Mouse (Mus musculus) stomach, postnatal 0 days (tissue): ENCODE measurements around the gene Arap1. TPM values are rescaled to one million over a fixed set of nuclear protein-coding genes. Genes with fewer than 3 reads are reported as not detected.
A peak's percentile ranks its signal among the peaks of the same experiment; 100 is the strongest.

Experiments
- ATAC-seq: fragments of 200-750 bp; cut with Nextera tagmentation; 2 replicates; pipeline ENCODE4 v1.8.0; 2017; ENCODE audit not compliant: low FRiP score, low TSS enrichment
- DNase-seq: peaks from one replicate; pipeline ENCODE4 v3.0.0-alpha.2; 2016; ENCODE audit warnings: low spot score
- H3K27ac ChIP-seq: fragments of 300-500 bp; sonication (generic); replicated peaks from 2 replicates; pipeline ENCODE4 v1.5.1; 2014; ENCODE audit warnings: mild to moderate bottlenecking, control low read depth
- H3K27me3 ChIP-seq: fragments of 300-500 bp; sonication (generic); 2 replicates; pipeline ENCODE4 v1.6.1; 2014; ENCODE audit warnings: low read length; ENCODE audit not compliant: control insufficient read depth, insufficient read depth
- H3K36me3 ChIP-seq: fragments of 300-500 bp; sonication (generic); 2 replicates; pipeline ENCODE4 v1.6.1; 2014; ENCODE audit warnings: low read length, mixed read lengths; ENCODE audit not compliant: control insufficient read depth, insufficient read depth
- H3K4me1 ChIP-seq: fragments of 300-500 bp; sonication (generic); replicated peaks from 2 replicates; pipeline ENCODE4 v1.6.1; 2014; ENCODE audit warnings: antibody characterized with exemption; ENCODE audit not compliant: control insufficient read depth, insufficient read depth
- H3K4me2 ChIP-seq: fragments of 300-500 bp; sonication (generic); replicated peaks from 2 replicates; pipeline ENCODE4 v1.6.1; 2014; ENCODE audit warnings: low read depth, mild to moderate bottlenecking, control low read depth, moderate library complexity
- H3K4me3 ChIP-seq: fragments of 300-500 bp; sonication (generic); 2 replicates; pipeline ENCODE4 v1.5.1; 2014; ENCODE audit warnings: low read depth, low read length, control low read depth
- H3K9ac ChIP-seq: fragments of 300-500 bp; sonication (generic); 2 replicates; pipeline ENCODE4 v1.6.1; 2014; ENCODE audit warnings: mild to moderate bottlenecking, low read length, control low read depth, mixed read lengths
- H3K9me3 ChIP-seq: fragments of 300-500 bp; sonication (generic); 2 replicates; pipeline ENCODE4 v1.6.1; 2016; ENCODE audit warnings: low read length; ENCODE audit not compliant: control insufficient read depth
- CTCF ChIP-seq: IDR thresholded peaks from 2 replicates; pipeline ENCODE4 v1.5.1; 2016; ENCODE audit warnings: antibody characterized with exemption, low read depth, mild to moderate bottlenecking, moderate library complexity
- EP300 ChIP-seq: optimal IDR thresholded peaks from 2 replicates; pipeline ENCODE3; 2016; ENCODE audit warnings: antibody characterized with exemption
- WGBS: fragments of 180-500 bp; shearing (Covaris S2); extraction: QIAGEN DNeasy Blood & Tissue Kit; methylation state at CpG from one replicate; pipeline ENCODE4 v1.1.7; 2014; 5-methylcytosine and 5-hydroxymethylcytosine counted together
- polyA plus RNA-seq: library from polyadenylated mRNA; unstranded; fragments of >200 nt; fragmentation: Nextera tagmentation; extraction: Ambion mirVana; gene quantifications from 2 replicates; pipeline ENCODE4 v1.2.1, GENCODE M21; 2015

Arap1 gene
- polyA plus RNA-seq, 1 experiment from 2014 or later: 37.2 TPM

DNA sequence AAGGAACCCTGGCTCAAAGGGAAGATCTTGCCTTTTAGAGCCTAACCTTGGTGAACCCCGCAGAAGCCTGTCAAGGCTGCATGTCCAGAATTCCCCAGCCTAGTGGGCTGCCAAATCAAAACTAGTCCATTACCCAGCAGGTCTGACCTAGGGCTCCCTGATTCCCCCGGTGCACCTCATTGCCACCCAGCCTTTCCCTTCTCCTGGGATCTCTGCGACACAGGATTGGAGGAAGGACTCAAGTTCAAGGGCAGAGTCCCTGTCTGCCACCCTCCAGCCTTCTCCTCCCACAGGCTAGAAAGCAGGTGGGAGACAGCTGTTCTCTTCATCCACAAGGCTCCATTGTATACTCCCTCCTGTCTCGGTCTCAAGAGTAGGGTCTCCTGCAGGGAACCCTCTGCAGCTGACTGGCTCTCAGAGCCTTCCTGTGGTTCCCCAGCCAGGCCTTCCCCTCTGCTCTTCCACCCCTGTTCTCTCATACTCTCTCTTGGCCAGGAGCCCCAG, 110.5 kb downstream of the Arap1 start:
- H3K9me3 ChIP-seq: no peaks in the 10 kb centered on the region
- H3K9ac ChIP-seq: no peak overlapping the region
- H3K27ac ChIP-seq: no peak overlapping the region
- H3K4me2 ChIP-seq: no peak overlapping the region
- DNase-seq (no peak), ATAC-seq (no peak)
- H3K27me3 ChIP-seq: no peaks in the 10 kb centered on the region
- H3K4me3 ChIP-seq: no peak overlapping the region
- TF ChIP-seq EP300: no peak
- no peak for TF ChIP-seq CTCF
- H3K36me3 ChIP-seq: no peaks in the 10 kb centered on the region
- 76% methylated on average over 4 of the region's 4 CpGs for WGBS
- H3K4me1 ChIP-seq: no peaks in the 10 kb centered on the region

GRCm38 (mm10) chr7:101459305-101459813, 111.5 kb downstream of the Arap1 start:
- Histone ChIP-seq H3K27ac (0 out of 2 replicates have a peak overlapping the region, but pooled peaks have one; percentile 24), H3K27me3 (no peaks in the 10 kb centered on the region), H3K4me2 (no peak overlapping the region), H3K9me3 (no peaks in the 10 kb centered on the region), H3K36me3 (no peaks in the 10 kb centered on the region), H3K4me1 (no peaks in the 10 kb centered on the region), H3K9ac (no peak overlapping the region), H3K4me3 (no peak overlapping the region)
- DNase-seq (no peak), ATAC-seq (no peak)
- TF ChIP-seq CTCF: no peak
- TF ChIP-seq EP300: no peak
- 65% methylated on average over 9 of the region's 9 CpGs for WGBS

DNA sequence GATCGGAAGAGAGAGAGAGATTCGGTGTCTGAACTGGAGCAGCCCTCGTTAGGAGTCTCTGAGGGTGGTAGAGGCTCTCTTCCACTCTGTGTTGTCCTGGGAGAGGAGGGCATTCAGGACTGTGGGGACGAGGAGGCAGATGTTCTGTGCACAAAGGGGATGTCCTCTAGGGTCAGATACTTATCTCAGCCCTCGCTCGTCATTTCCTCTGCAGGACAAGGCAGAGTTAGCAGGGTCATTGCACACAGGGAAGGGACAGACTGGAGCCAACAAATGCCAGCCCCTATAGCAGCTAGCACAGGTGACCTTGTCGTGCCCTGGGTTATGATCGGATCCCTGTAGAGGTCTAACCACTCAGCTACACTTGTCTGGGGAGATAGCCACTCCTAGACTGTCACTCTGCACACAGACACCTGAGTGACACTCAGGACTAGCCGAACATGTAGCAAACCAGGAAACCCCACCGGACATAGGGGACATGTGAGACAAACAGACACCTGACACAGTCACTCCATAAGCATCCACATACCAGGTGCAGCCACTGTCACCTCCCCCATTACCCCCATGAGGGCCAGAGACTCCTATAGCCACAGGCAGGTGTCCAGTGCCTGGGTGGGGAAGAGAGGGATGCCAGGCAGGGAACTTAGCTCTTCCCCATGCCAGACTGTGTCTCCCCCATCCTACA, 112.2 kb downstream of the Arap1 start:
- Histone ChIP-seq H3K36me3 (no peaks in the 10 kb centered on the region), H3K4me2 (no peak overlapping the region), H3K4me1 (0 out of 2 replicates have a peak, but pooled peaks cover 1% of the 10 kb centered on the region), H3K9me3 (no peaks in the 10 kb centered on the region), H3K9ac (no peak overlapping the region), H3K4me3 (no peak overlapping the region), H3K27ac (0 out of 2 replicates have a peak overlapping the region, but pooled peaks have one; percentile 24), H3K27me3 (no peaks in the 10 kb centered on the region)
- WGBS: 69% methylated on average over 10 of the region's 10 CpGs
- no peak for ATAC-seq
- DNase-seq: no peak
- no peak for TF ChIP-seq CTCF
- no peak for TF ChIP-seq EP300

GRCm38 (mm10) chr7:101460608-101460957, 112.7 kb downstream of the Arap1 start:
- 42% methylated on average over 8 of the region's 10 CpGs for WGBS
- no peak for TF ChIP-seq EP300
- TF ChIP-seq CTCF: no peak

DNA sequence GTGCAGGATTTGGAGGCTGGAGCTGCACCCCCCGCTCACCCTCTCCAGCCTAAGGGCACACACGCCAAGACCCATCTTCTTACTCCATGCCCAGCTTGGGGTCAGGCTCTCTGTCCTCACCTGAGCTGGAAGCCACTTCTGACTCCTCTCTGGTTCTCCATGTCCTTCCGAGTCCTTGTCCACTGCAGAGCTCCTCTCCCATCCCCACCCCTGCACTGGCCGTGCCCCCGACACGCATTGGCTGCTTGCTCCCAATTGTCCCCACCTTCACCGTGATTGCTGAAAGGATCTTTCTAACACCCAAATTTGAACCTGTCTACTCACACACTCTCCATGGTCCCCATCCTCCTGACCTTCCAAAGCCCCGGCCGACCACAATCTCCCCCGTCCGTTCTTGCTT, 113.7 kb downstream of the Arap1 start:
- ATAC-seq (no peak), DNase-seq (no peak)
- no peaks in the 10 kb centered on the region for H3K9me3 ChIP-seq
- WGBS: 74% methylated on average over 11 of the region's 11 CpGs
- H3K27ac ChIP-seq: no peak overlapping the region
- H3K9ac ChIP-seq: no peak overlapping the region
- H3K27me3 ChIP-seq: no peaks in the 10 kb centered on the region
- H3K4me3 ChIP-seq: no peak overlapping the region
- H3K4me2 ChIP-seq: no peak overlapping the region
- H3K4me1 ChIP-seq: 0 out of 2 replicates have a peak, but pooled peaks cover 6% of the 10 kb centered on the region
- TF ChIP-seq EP300: no peak
- TF ChIP-seq CTCF: no peak
- no peaks in the 10 kb centered on the region for H3K36me3 ChIP-seq

More at GRCm38 (mm10) chr7:101460608-101460957, 112.7 kb downstream of the Arap1 start:
- ATAC-seq (no peak), DNase-seq (no peak)
- no peak overlapping the region for H3K4me2 ChIP-seq
- H3K27ac ChIP-seq: no peak overlapping the region
- no peak overlapping the region for H3K9ac ChIP-seq
- H3K27me3 ChIP-seq: no peaks in the 10 kb centered on the region
- H3K36me3 ChIP-seq: no peaks in the 10 kb centered on the region
- 0 out of 2 replicates have a peak, but pooled peaks cover 6% of the 10 kb centered on the region for H3K4me1 ChIP-seq
- no peak overlapping the region for H3K4me3 ChIP-seq
- H3K9me3 ChIP-seq: no peaks in the 10 kb centered on the region

Other genes starting within 250 kb of the Arap1 start
- 6.0 and 7.1 TPM in 2 replicates for gene Atg16l2, start 45.8 kb upstream of the Arap1 start, polyA plus RNA-seq
- 132 and 144 TPM in 2 replicates for gene Stard10, start 31.0 kb upstream of the Arap1 start, polyA plus RNA-seq
- 0.24 TPM in 1 of 2 replicates, not detected in the other for gene Gm45837, start 62.8 kb downstream of the Arap1 start, polyA plus RNA-seq
- 9.2 and 9.5 TPM in 2 replicates for gene Pde2a, start 73.6 kb downstream of the Arap1 start, polyA plus RNA-seq
- not detected in 2 replicates for gene Art2b, start 237.5 kb downstream of the Arap1 start, polyA plus RNA-seq